Mouse (Mus musculus) MEL (cell line): ENCODE results near the gene Vmp1.

ENCODE experiments used
- CHD1 ChIP-seq: IDR thresholded peaks from 2 replicates; pipeline ENCODE4 v1.6.1; 2012; ENCODE audit warnings: low read depth, mild to moderate bottlenecking, inconsistent platforms, low read length, improper control_type of control experiment
- CHD2 ChIP-seq: IDR thresholded peaks from 2 replicates; pipeline ENCODE4 v1.6.1; 2011; ENCODE audit warnings: low read length, improper control_type of control experiment
- CTCF ChIP-seq, 3 experiments: IDR thresholded peaks in 2 of 3; conservative IDR thresholded peaks in 1 of 3; 2 replicates each; pipeline ENCODE4 v1.5.1; 2011 to 2012; ENCODE audit warnings: low read length in 3 of 3, low read depth in 2 of 3, mild to moderate bottlenecking in 2 of 3, improper control_type of control experiment in 1 of 3, inconsistent platforms in 1 of 3, mixed read lengths in 1 of 3, moderate library complexity in 1 of 3; ENCODE audit not compliant: control insufficient read depth in 1 of 3, insufficient read depth in 1 of 3, poor library complexity in 1 of 3, severe bottlenecking in 1 of 3
- E2F4 ChIP-seq: IDR thresholded peaks from 2 replicates; pipeline ENCODE4 v1.6.1; 2011; ENCODE audit warnings: low read depth, low read length, improper control_type of control experiment, borderline replicate concordance
- EP300 ChIP-seq, 2 experiments: IDR thresholded peaks; 2 replicates each; pipeline ENCODE4 v1.6.1; 2011; ENCODE audit warnings: improper control_type of control experiment in 2 of 2, low read length in 2 of 2, low read depth in 1 of 2, mild to moderate bottlenecking in 1 of 2
- MAFK ChIP-seq: IDR thresholded peaks from 2 replicates; pipeline ENCODE4 v1.6.1; 2011; ENCODE audit warnings: low read depth, mild to moderate bottlenecking, low read length, improper control_type of control experiment, borderline replicate concordance
- MAX ChIP-seq: IDR thresholded peaks from 2 replicates; pipeline ENCODE4 v1.6.1; 2011; ENCODE audit warnings: low read length, improper control_type of control experiment
- NELFE ChIP-seq: IDR thresholded peaks from 2 replicates; pipeline ENCODE4 v1.6.1; 2011; ENCODE audit warnings: low read depth, low read length, improper control_type of control experiment
- POLR2A ChIP-seq, 2 experiments: IDR thresholded peaks; 2 replicates each; pipeline ENCODE4 v1.6.1; 2011 to 2012; ENCODE audit warnings: low read length in 2 of 2, mild to moderate bottlenecking in 2 of 2, control low read depth in 1 of 2, improper control_type of control experiment in 1 of 2, low read depth in 1 of 2, moderate library complexity in 1 of 2; ENCODE audit not compliant: control insufficient read depth in 1 of 2, insufficient read depth in 1 of 2, poor library complexity in 1 of 2
- POLR2AphosphoS5 ChIP-seq: IDR thresholded peaks from 2 replicates; pipeline ENCODE4 v1.6.1; 2012; ENCODE audit warnings: low read depth, borderline replicate concordance, mild to moderate bottlenecking, inconsistent platforms, low read length, moderate library complexity, mixed read lengths
- ZC3H11A ChIP-seq: IDR thresholded peaks from 2 replicates; pipeline ENCODE4 v1.6.1; 2012; ENCODE audit warnings: low read depth, mild to moderate bottlenecking, inconsistent platforms, low read length, improper control_type of control experiment
- ZKSCAN1 ChIP-seq: IDR thresholded peaks from 2 replicates; pipeline ENCODE4 v1.6.1; 2012; ENCODE audit warnings: low read depth, mild to moderate bottlenecking, inconsistent platforms, low read length, improper control_type of control experiment, moderate library complexity

DNA sequence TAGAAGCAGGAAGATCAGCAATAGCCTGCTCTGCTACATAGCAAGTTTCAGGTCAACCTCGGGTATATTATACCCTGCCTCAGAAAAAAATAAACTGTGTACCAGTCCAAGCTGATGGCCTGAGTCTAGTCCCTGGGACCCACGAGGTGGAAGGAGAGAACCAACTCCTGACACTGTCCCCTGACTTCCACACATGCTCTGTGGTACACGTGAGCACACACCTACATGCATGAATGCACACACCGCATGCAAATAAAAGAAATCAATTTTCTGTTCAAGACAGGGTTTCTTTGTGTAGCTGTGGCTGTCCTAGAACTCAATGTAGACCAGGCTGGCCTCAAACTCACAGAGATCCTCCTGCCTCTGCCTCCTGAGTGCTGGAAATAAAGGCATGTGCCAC is 125.4 kb downstream of the Vmp1 start:
- no peak for TF ChIP-seq EP300 (IDR thresholded peaks at IDR 0.05; ENCODE audit: low read depth in 1 of 2, low read length in 2 of 2)
- TF ChIP-seq ZC3H11A = no peak
- TF ChIP-seq POLR2A (IDR thresholded peaks at IDR 0.05; ENCODE audit: control insufficient read depth in 1 of 2, insufficient read depth in 1 of 2, low read depth in 1 of 2, low read length in 2 of 2, poor library complexity in 1 of 2) = no peak
- TF ChIP-seq CTCF (IDR thresholded peaks at IDR 0.05 in 2 of 3, conservative IDR thresholded peaks at IDR 0.05 in 1 of 3; ENCODE audit: control insufficient read depth in 1 of 3, insufficient read depth in 1 of 3, low read depth in 2 of 3, low read length in 3 of 3, poor library complexity in 1 of 3, severe bottlenecking in 1 of 3) = no peak
- no peak for TF ChIP-seq E2F4
- TF ChIP-seq CHD1 = no peak
- TF ChIP-seq MAFK = no peak
- TF ChIP-seq ZKSCAN1 = no peak
- no peak for TF ChIP-seq POLR2AphosphoS5
- no peak for TF ChIP-seq NELFE
- TF ChIP-seq CHD2 = no peak
- TF ChIP-seq MAX = no peak
